Mouse (Mus musculus) spleen, adult 2 months (tissue): ENCODE results near the gene Psme2b. TPM values are rescaled to one million over a fixed set of nuclear protein-coding genes. Genes with fewer than 3 reads are reported as not detected.
"Not testable (repeated sequence)": the region's sequence is repeated elsewhere in the genome, so short reads cannot be mapped to it uniquely, and the experiment has no call there.

ENCODE experiments used
- DNase-seq, 2 experiments: peaks; one replicate each; pipeline versions ENCODE4 v3.0.0 to v3.0.0-alpha.2; 2012 to 2021; ENCODE audit warnings: low spot score in 2 of 2, low read depth in 1 of 2
- H3K27ac ChIP-seq: fragments of 200-500 bp; 2 replicates; pipeline ENCODE4 v1.5.1; 2012; ENCODE audit warnings: low read length, inconsistent platforms; ENCODE audit not compliant: insufficient read depth
- H3K27me3 ChIP-seq: fragments of 200-500 bp; 2 replicates; pipeline ENCODE4 v1.6.1; 2012; ENCODE audit warnings: mild to moderate bottlenecking, moderate library complexity, low read length, inconsistent platforms; ENCODE audit not compliant: control insufficient read depth, insufficient read depth
- H3K36me3 ChIP-seq: fragments of 200-500 bp; 2 replicates; pipeline ENCODE4 v1.6.1; 2012; ENCODE audit warnings: mild to moderate bottlenecking, low read length, inconsistent platforms; ENCODE audit not compliant: control insufficient read depth, insufficient read depth
- H3K4me1 ChIP-seq: fragments of 200-500 bp; 2 replicates; pipeline ENCODE4 v1.6.1; 2011; ENCODE audit warnings: inconsistent platforms; ENCODE audit not compliant: control insufficient read depth, insufficient read depth, insufficient read length
- H3K4me3 ChIP-seq: fragments of 200-500 bp; 2 replicates; pipeline ENCODE4 v1.5.1; 2011; ENCODE audit warnings: mild to moderate bottlenecking, inconsistent platforms; ENCODE audit not compliant: insufficient read depth, insufficient read length; ENCODE audit errors: extremely low read depth
- WGBS: fragments of 180-500 bp; shearing (Covaris S2); methylation state at CpG from one replicate; pipeline ENCODE4 v1.1.7; 2018; 5-methylcytosine and 5-hydroxymethylcytosine counted together
- polyA plus RNA-seq: library from polyadenylated mRNA; depleted of rRNA; stranded (reverse); fragments of >200 nt; gene quantifications from 2 replicates; pipeline ENCODE4 v1.2.3, GENCODE M21; 2012

Psme2b gene
- polyA plus RNA-seq, 1 experiment = 8.3 TPM

GRCm38 (mm10) chr11:48974686-48975085 lies 28.7 kb upstream of the Psme2b start:
- H3K27me3 ChIP-seq, H3K4me3 ChIP-seq, H3K4me1 ChIP-seq, H3K36me3 ChIP-seq, DNase-seq, H3K27ac ChIP-seq: not testable (repeated sequence)
- no CpG with 5 or more reads among the region's 1 CpGs for WGBS

GRCm38 (mm10) chr11:48939286-48939685 lies 6.7 kb downstream of the Psme2b start:
- H3K27me3 ChIP-seq, H3K4me3 ChIP-seq, DNase-seq: not testable (repeated sequence)

GRCm38 (mm10) chr11:48935291-48935690 lies 10.7 kb downstream of the Psme2b start:
- H3K27ac ChIP-seq, H3K36me3 ChIP-seq, H3K4me1 ChIP-seq, H3K4me3 ChIP-seq, H3K27me3 ChIP-seq, DNase-seq: not testable (repeated sequence)
- 80% methylated on average over 1 of the region's 3 CpGs for WGBS

More at GRCm38 (mm10) chr11:48939286-48939685, 6.7 kb downstream of the Psme2b start:
- not testable (repeated sequence) for H3K4me1 ChIP-seq, H3K27ac ChIP-seq, H3K36me3 ChIP-seq

DNA sequence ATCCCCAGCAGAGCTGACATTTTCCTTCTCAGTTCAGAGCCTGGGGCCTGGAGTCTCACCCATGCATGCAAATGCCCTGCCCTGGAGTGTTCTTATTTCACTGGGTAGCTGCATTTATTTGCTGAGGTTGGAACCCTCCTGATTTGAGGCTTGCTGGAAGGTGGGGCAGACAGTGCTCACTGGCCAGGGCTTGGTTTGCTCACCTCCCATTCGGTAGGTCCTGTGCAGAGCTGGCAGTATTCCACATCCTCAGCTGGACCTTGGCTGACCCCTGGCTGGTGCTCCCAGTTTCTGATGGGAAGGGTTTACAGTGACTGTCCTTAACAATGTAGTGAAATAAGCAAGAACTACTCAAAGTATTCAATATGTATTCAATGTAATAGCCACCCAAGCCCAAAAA lies 12.1 kb downstream of the Psme2b start:
- not testable (repeated sequence) for H3K27me3 ChIP-seq, DNase-seq, H3K4me3 ChIP-seq, H3K4me1 ChIP-seq, H3K36me3 ChIP-seq
- whole genome bisulfite sequencing = 54% methylated on average over 1 of the region's 1 CpGs
- peak overlapping the region; percentile 43 for H3K27ac ChIP-seq

DNA sequence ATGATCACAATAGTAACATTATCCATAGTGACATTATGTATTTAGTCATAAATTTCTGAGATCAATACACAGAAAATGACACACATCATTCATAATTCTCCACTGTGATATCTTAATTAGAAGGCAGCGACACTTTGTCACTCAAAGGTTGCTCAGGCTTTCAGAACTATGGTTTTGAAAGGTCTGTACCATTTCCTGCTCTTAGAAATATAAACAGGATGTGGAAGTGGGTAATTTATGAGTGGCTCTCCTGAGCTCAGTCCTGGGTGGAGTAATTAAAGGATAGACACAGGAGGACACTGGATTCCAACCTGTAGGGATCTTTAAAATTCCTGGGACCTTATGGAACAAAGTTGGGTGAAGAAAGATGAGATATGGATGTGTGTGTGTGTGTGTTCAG lies 12.6 kb downstream of the Psme2b start:
- H3K27ac ChIP-seq = peak overlapping the region; percentile 43; the same call in 1 of the 2 replicates
- not testable (repeated sequence) for H3K36me3 ChIP-seq, DNase-seq, H3K4me3 ChIP-seq, H3K27me3 ChIP-seq, H3K4me1 ChIP-seq
- 18% methylated on average over 1 of the region's 1 CpGs for WGBS

DNA sequence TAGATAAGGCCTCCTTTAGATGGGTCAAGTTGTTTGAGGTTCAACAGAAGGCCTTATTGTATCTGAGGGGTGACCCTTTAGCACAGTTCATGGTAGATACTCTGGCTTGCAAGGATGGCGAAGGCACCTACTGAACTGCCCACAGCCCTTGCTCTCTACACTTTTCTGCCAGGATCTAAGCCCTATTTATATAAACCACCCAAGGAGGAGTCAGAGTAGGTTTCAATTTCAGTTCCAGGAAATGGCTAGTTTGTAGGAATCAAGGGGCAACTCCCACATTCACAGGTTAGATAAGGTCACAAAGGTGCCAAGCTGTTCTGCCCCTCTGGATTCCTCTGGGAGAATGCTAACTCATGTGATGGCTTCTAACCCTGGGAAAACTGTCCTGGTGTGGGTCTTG lies 17.9 kb downstream of the Psme2b start:
- H3K4me3 ChIP-seq, H3K27ac ChIP-seq, H3K27me3 ChIP-seq, H3K36me3 ChIP-seq, DNase-seq: not testable (repeated sequence)
- WGBS = 69% methylated on average over 1 of the region's 1 CpGs
- H3K4me1 ChIP-seq = peaks cover 23% of the 10 kb centered on the region

DNA sequence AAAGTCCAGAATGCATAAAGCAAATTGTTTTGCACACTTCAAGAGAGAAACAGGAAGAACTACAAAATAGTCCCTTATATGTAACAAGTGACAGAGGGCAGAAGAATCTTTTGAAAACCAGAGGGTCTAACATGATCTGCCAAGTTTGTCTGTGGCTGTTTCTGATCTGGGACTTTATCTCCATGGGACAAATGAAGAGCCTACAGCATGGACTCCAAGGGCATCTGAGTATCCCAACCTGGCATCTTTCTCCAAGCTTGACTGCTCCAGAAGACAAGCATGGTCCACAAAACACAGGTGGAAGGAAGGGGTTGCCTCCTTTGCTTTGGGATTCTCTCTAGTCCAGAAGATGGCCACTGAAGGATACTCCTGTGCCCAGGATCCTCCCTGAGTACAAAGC lies 19.6 kb downstream of the Psme2b start:
- not testable (repeated sequence) for H3K36me3 ChIP-seq, H3K4me3 ChIP-seq, H3K27me3 ChIP-seq, DNase-seq
- peak overlapping the region; percentile 66 for H3K27ac ChIP-seq
- H3K4me1 ChIP-seq = peaks cover 23% of the 10 kb centered on the region

GRCm38 (mm10) chr11:48923818-48924217 lies 22.2 kb downstream of the Psme2b start:
- 26% methylated on average over 5 of the region's 5 CpGs for WGBS
- not testable (repeated sequence) for H3K4me3 ChIP-seq

More at GRCm38 (mm10) chr11:48923818-48924217, 22.2 kb downstream of the Psme2b start:
- not testable (repeated sequence) for H3K36me3 ChIP-seq, H3K27ac ChIP-seq, DNase-seq, H3K27me3 ChIP-seq
- peaks cover 23% of the 10 kb centered on the region for H3K4me1 ChIP-seq
